Mouse (Mus musculus): ENCODE measurements around the gene Aldh9a1. TPM values are rescaled to one million over a fixed set of nuclear protein-coding genes. Genes with fewer than 3 reads are reported as not detected.

Aldh9a1 gene
- polyA plus RNA-seq, 1 experiment from 2014 or later: 63.4 TPM

- Histone ChIP-seq H3K27ac (ENCODE audit: low read length) (no peak overlapping the region), H3K36me3 (ENCODE audit: insufficient read depth, low read length) (no peaks in the 10 kb centered on the region), H3K4me1 (ENCODE audit: insufficient read depth, low read length) (no peaks in the 10 kb centered on the region), H3K9ac (replicated peaks; ENCODE audit: low read length) (no peak overlapping the region), H3K4me2 (replicated peaks; ENCODE audit: low read depth, low read length) (no peak overlapping the region), H3K27me3 (ENCODE audit: insufficient read depth, low read length) (no peaks in the 10 kb centered on the region), H3K4me3 (ENCODE audit: low read length) (no peak overlapping the region), H3K9me3 (ENCODE audit: low read length) (no peaks in the 10 kb centered on the region)
- WGBS: 72% methylated on average over 8 of the region's 8 CpGs
- no peak for ATAC-seq (ENCODE audit: low FRiP score, low TSS enrichment)
These were observed 31.5 kb downstream of the Aldh9a1 start for GRCm38 (mm10) chr1:167381050-167382015.

DNA sequence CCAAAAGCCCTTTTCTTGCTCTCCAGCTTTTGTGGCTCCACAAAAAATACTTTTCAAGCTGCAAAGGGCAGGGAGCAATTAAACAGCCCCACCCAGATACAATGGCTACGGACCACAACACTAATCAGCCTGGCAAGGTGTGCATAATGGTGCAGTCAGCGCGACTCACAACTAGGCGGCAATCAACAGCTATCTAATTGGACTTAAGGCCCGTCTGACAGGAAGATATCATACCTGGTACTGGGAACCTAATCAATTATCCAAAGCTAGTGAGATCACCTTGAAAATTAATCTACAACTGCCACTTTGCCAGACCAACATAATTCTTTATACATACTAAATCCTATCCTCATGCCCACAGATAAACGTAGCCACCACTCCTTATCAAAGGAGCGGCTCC is 32.5 kb downstream of the Aldh9a1 start:
- Histone ChIP-seq H3K4me2 (replicated peaks; ENCODE audit: low read depth, low read length) (no peak overlapping the region), H3K27me3 (ENCODE audit: insufficient read depth, low read length) (no peaks in the 10 kb centered on the region), H3K4me1 (ENCODE audit: insufficient read depth, low read length) (no peaks in the 10 kb centered on the region), H3K4me3 (ENCODE audit: low read length) (no peak overlapping the region), H3K27ac (ENCODE audit: low read length) (no peak overlapping the region), H3K9me3 (ENCODE audit: low read length) (no peaks in the 10 kb centered on the region), H3K36me3 (ENCODE audit: insufficient read depth, low read length) (no peaks in the 10 kb centered on the region), H3K9ac (replicated peaks; ENCODE audit: low read length) (no peak overlapping the region)
- ATAC-seq (ENCODE audit: low FRiP score, low TSS enrichment): no peak
- 75% methylated on average over 7 of the region's 7 CpGs for WGBS

- Histone ChIP-seq H3K27me3 (ENCODE audit: insufficient read depth, low read length) (no peaks in the 10 kb centered on the region), H3K4me3 (ENCODE audit: low read length) (no peak overlapping the region), H3K27ac (ENCODE audit: low read length) (no peak overlapping the region), H3K9me3 (ENCODE audit: low read length) (no peaks in the 10 kb centered on the region), H3K36me3 (ENCODE audit: insufficient read depth, low read length) (no peaks in the 10 kb centered on the region), H3K4me2 (replicated peaks; ENCODE audit: low read depth, low read length) (no peak overlapping the region), H3K9ac (replicated peaks; ENCODE audit: low read length) (no peak overlapping the region), H3K4me1 (ENCODE audit: insufficient read depth, low read length) (no peaks in the 10 kb centered on the region)
- 86% methylated on average over 5 of the region's 5 CpGs for WGBS
- no peak for ATAC-seq (ENCODE audit: low FRiP score, low TSS enrichment)
These were observed 33.0 kb downstream of the Aldh9a1 start for GRCm38 (mm10) chr1:167382763-167383162.

GRCm38 (mm10) chr1:167383178-167383577 is 33.4 kb downstream of the Aldh9a1 start:
- Histone ChIP-seq H3K36me3 (ENCODE audit: insufficient read depth, low read length) (no peaks in the 10 kb centered on the region), H3K4me1 (ENCODE audit: insufficient read depth, low read length) (no peaks in the 10 kb centered on the region), H3K4me3 (ENCODE audit: low read length) (no peak overlapping the region), H3K9me3 (ENCODE audit: low read length) (no peaks in the 10 kb centered on the region), H3K4me2 (replicated peaks; ENCODE audit: low read depth, low read length) (no peak overlapping the region), H3K27ac (ENCODE audit: low read length) (no peak overlapping the region), H3K27me3 (ENCODE audit: insufficient read depth, low read length) (no peaks in the 10 kb centered on the region), H3K9ac (replicated peaks; ENCODE audit: low read length) (no peak overlapping the region)
- no peak for ATAC-seq (ENCODE audit: low FRiP score, low TSS enrichment)
- 82% methylated on average over 5 of the region's 5 CpGs for WGBS

DNA sequence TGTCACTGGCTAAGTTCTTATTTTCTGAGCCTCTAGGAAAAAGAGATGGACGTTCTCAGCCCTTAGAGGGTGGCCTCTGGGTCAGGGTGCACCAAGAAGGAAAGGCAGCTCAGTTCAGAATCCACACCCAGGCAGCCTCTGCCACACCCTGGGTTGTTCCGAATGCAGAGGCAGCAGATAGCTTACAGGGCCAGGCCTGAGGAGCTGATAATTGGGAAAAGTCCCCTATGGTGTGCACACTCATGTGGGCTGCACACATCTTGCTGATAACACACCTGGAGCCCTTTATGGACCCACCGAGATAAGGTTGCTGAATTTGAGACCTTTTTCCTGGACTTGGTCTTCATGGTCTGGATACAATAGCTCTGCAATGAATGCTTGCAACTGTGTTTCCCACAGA is 34.4 kb downstream of the Aldh9a1 start:
- no peak for ATAC-seq (ENCODE audit: low FRiP score, low TSS enrichment)
- Histone ChIP-seq H3K27me3 (ENCODE audit: insufficient read depth, low read length) (no peaks in the 10 kb centered on the region), H3K4me2 (replicated peaks; ENCODE audit: low read depth, low read length) (no peak overlapping the region), H3K27ac (ENCODE audit: low read length) (no peak overlapping the region), H3K4me3 (ENCODE audit: low read length) (no peak overlapping the region), H3K9ac (replicated peaks; ENCODE audit: low read length) (no peak overlapping the region), H3K9me3 (ENCODE audit: low read length) (no peaks in the 10 kb centered on the region), H3K36me3 (ENCODE audit: insufficient read depth, low read length) (no peaks in the 10 kb centered on the region), H3K4me1 (ENCODE audit: insufficient read depth, low read length) (no peaks in the 10 kb centered on the region)
- whole genome bisulfite sequencing: 60% methylated on average over 3 of the region's 3 CpGs

DNA sequence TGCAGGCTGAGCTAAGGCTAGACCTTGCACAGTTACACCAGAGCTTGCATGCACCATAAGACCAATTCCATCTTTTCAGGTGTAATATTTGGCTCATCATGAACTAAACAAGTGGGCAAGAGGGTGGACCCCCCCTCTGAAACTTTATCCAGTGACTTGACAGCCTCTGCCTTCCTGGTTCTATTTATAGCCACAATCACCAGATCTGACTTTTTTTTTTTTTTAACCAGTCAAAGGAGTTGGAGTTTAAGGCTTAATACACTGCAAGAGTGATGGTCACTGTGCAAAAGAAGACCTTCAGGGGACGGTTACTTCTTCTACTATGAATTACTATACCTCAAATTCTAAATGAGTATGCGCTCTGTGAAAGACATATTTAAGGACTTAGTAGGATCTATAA is 35.4 kb downstream of the Aldh9a1 start:
- Histone ChIP-seq H3K27ac (ENCODE audit: low read length) (no peak overlapping the region), H3K4me3 (ENCODE audit: low read length) (no peak overlapping the region), H3K36me3 (ENCODE audit: insufficient read depth, low read length) (no peaks in the 10 kb centered on the region), H3K4me2 (replicated peaks; ENCODE audit: low read depth, low read length) (no peak overlapping the region), H3K9ac (replicated peaks; ENCODE audit: low read length) (no peak overlapping the region), H3K9me3 (ENCODE audit: low read length) (no peaks in the 10 kb centered on the region), H3K4me1 (ENCODE audit: insufficient read depth, low read length) (no peaks in the 10 kb centered on the region), H3K27me3 (ENCODE audit: insufficient read depth, low read length) (no peaks in the 10 kb centered on the region)
- ATAC-seq (ENCODE audit: low FRiP score, low TSS enrichment): no peak
- WGBS: 91% methylated on average over 2 of the region's 2 CpGs

DNA sequence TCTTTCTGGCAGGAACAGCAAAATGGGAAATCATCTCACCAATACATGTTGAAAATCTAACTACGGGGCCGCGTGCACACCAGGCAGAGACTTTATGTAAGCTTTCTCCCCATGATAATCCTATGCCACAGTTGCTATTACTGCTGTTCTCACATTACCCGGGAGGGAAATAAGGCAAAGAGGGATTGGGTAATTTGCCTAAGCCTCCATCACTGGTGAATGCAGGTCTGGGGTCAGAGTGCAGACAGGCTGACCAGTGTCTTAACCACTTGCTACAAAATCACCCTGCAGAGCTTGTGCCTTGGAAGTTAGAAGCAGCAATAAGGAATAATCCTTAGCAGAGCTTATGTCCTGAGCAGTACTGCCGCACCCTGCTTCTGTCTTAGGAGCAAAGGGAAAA is 35.8 kb downstream of the Aldh9a1 start:
- Histone ChIP-seq H3K36me3 (ENCODE audit: insufficient read depth, low read length) (no peaks in the 10 kb centered on the region), H3K27ac (ENCODE audit: low read length) (no peak overlapping the region), H3K27me3 (ENCODE audit: insufficient read depth, low read length) (no peaks in the 10 kb centered on the region), H3K9ac (replicated peaks; ENCODE audit: low read length) (no peak overlapping the region), H3K4me3 (ENCODE audit: low read length) (no peak overlapping the region), H3K9me3 (ENCODE audit: low read length) (no peaks in the 10 kb centered on the region), H3K4me2 (replicated peaks; ENCODE audit: low read depth, low read length) (no peak overlapping the region), H3K4me1 (ENCODE audit: insufficient read depth, low read length) (no peaks in the 10 kb centered on the region)
- ATAC-seq (ENCODE audit: low FRiP score, low TSS enrichment): no peak
- 76% methylated on average over 5 of the region's 5 CpGs for WGBS

DNA sequence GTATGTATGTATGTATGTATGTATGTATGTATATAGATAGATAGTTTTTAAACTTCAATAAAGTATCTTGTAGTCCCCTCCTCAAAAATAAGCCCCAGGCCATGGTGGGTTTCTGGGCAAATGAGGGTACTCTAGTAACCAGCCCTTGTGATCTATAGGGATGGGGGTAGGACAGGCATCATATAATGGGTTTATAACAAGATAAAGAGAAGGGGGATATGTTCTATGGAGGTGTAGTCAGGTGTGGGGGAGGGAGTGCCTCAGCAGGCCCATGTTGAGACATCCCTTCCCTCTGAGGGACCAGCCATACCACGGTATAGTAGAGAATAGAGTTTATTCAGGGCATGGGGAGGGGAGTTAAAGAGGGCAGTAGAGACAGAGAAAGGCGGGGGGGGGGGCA is 36.7 kb downstream of the Aldh9a1 start:
- 46% methylated on average over 1 of the region's 2 CpGs for WGBS

GRCm38 (mm10) chr1:167387310-167387709 is 37.5 kb downstream of the Aldh9a1 start:
- H3K9me3 ChIP-seq (ENCODE audit: low read length): no peaks in the 10 kb centered on the region
- no peak overlapping the region for H3K9ac ChIP-seq (replicated peaks; ENCODE audit: low read length)
- H3K36me3 ChIP-seq (ENCODE audit: insufficient read depth, low read length): no peaks in the 10 kb centered on the region
- H3K27me3 ChIP-seq (ENCODE audit: insufficient read depth, low read length): no peaks in the 10 kb centered on the region
- no peak overlapping the region for H3K27ac ChIP-seq (ENCODE audit: low read length)
- H3K4me2 ChIP-seq (replicated peaks; ENCODE audit: low read depth, low read length): no peak overlapping the region
- no peaks in the 10 kb centered on the region for H3K4me1 ChIP-seq (ENCODE audit: insufficient read depth, low read length)
- no peak for ATAC-seq (ENCODE audit: low FRiP score, low TSS enrichment)
- 67% methylated on average over 2 of the region's 2 CpGs for WGBS
- no peak overlapping the region for H3K4me3 ChIP-seq (ENCODE audit: low read length)

More for the DNA sequence above, 36.7 kb downstream of the Aldh9a1 start:
- no peaks in the 10 kb centered on the region for H3K4me1 ChIP-seq (ENCODE audit: insufficient read depth, low read length)
- H3K27me3 ChIP-seq (ENCODE audit: insufficient read depth, low read length): no peaks in the 10 kb centered on the region
- H3K9me3 ChIP-seq (ENCODE audit: low read length): no peaks in the 10 kb centered on the region
- H3K9ac ChIP-seq (replicated peaks; ENCODE audit: low read length): no peak overlapping the region
- H3K27ac ChIP-seq (ENCODE audit: low read length): no peak overlapping the region
- H3K4me3 ChIP-seq (ENCODE audit: low read length): no peak overlapping the region
- H3K4me2 ChIP-seq (replicated peaks; ENCODE audit: low read depth, low read length): no peak overlapping the region
- no peak for ATAC-seq (ENCODE audit: low FRiP score, low TSS enrichment)
- H3K36me3 ChIP-seq (ENCODE audit: insufficient read depth, low read length): no peaks in the 10 kb centered on the region

- H3K9ac ChIP-seq (replicated peaks; ENCODE audit: low read length): no peak overlapping the region
- H3K4me3 ChIP-seq (ENCODE audit: low read length): no peak overlapping the region
- peaks cover 4% of the 10 kb centered on the region for H3K27me3 ChIP-seq (ENCODE audit: insufficient read depth, low read length)
- ATAC-seq (ENCODE audit: low FRiP score, low TSS enrichment): no peak
- no peak overlapping the region for H3K4me2 ChIP-seq (replicated peaks; ENCODE audit: low read depth, low read length)
- no peaks in the 10 kb centered on the region for H3K9me3 ChIP-seq (ENCODE audit: low read length)
- peaks cover 5% of the 10 kb centered on the region for H3K4me1 ChIP-seq (ENCODE audit: insufficient read depth, low read length)
- no peaks in the 10 kb centered on the region for H3K36me3 ChIP-seq (ENCODE audit: insufficient read depth, low read length)
- no peak overlapping the region for H3K27ac ChIP-seq (ENCODE audit: low read length)
- WGBS: 84% methylated on average over 3 of the region's 3 CpGs
These were observed 38.0 kb downstream of the Aldh9a1 start for GRCm38 (mm10) chr1:167387796-167388195.

Measured in kidney, embryonic 16.5 days (tissue).